Mouse (Mus musculus) limb, embryonic 14.5 days (tissue): ENCODE results near the gene Gm20388. TPM values are rescaled to one million over a fixed set of nuclear protein-coding genes. Genes with fewer than 3 reads are reported as not detected.

ENCODE experiments used
- ATAC-seq: fragments of 200-750 bp; cut with Nextera tagmentation; 2 replicates; pipeline ENCODE4 v1.8.0; 2017; ENCODE audit warnings: low read depth, moderate number of reproducible peaks, moderate TSS enrichment; ENCODE audit not compliant: low FRiP score
- DNase-seq: peaks from one replicate; pipeline ENCODE4 v3.0.0-alpha.2; 2015; ENCODE audit warnings: low spot score
- H3K27ac ChIP-seq: fragments of 300-500 bp; sonication (generic); replicated peaks from 2 replicates; pipeline ENCODE4 v1.5.1; 2014; ENCODE audit warnings: low read depth, mild to moderate bottlenecking, low read length, moderate library complexity, mixed read lengths
- H3K27me3 ChIP-seq: fragments of 300-500 bp; sonication (generic); 2 replicates; pipeline ENCODE4 v1.6.1; 2014; ENCODE audit warnings: low read length, mixed read lengths; ENCODE audit not compliant: control insufficient read depth, insufficient read depth
- H3K36me3 ChIP-seq: fragments of 300-500 bp; sonication (generic); 2 replicates; pipeline ENCODE4 v1.6.1; 2014; ENCODE audit warnings: mild to moderate bottlenecking, low read length, moderate library complexity, mixed read lengths; ENCODE audit not compliant: control insufficient read depth, insufficient read depth
- H3K4me1 ChIP-seq: fragments of 300-500 bp; sonication (generic); 2 replicates; pipeline ENCODE4 v1.6.1; 2014; ENCODE audit warnings: antibody characterized with exemption, low read length, mixed read lengths; ENCODE audit not compliant: control insufficient read depth, insufficient read depth
- H3K4me2 ChIP-seq: fragments of 300-500 bp; sonication (generic); replicated peaks from 2 replicates; pipeline ENCODE4 v1.6.1; 2014; ENCODE audit warnings: low read depth, mild to moderate bottlenecking, low read length, moderate library complexity; ENCODE audit not compliant: severe bottlenecking
- H3K4me3 ChIP-seq: fragments of 300-500 bp; sonication (generic); replicated peaks from 2 replicates; pipeline ENCODE4 v1.5.1; 2014; ENCODE audit warnings: low read length
- H3K9ac ChIP-seq: fragments of 300-500 bp; sonication (generic); 2 replicates; pipeline ENCODE4 v1.6.1; 2014; ENCODE audit warnings: mild to moderate bottlenecking, low read depth, low read length, moderate library complexity; ENCODE audit not compliant: severe bottlenecking
- H3K9me3 ChIP-seq: fragments of 300-500 bp; sonication (generic); 2 replicates; pipeline ENCODE4 v1.6.1; 2016; ENCODE audit warnings: low read length; ENCODE audit not compliant: control insufficient read depth
- POLR2A ChIP-seq: fragments of 200-500 bp; IDR thresholded peaks from 2 replicates; pipeline ENCODE4 v1.8.0; 2012; ENCODE audit warnings: inconsistent platforms, mild to moderate bottlenecking, moderate library complexity, borderline replicate concordance; ENCODE audit not compliant: insufficient read depth, insufficient read length; ENCODE audit errors: extremely low read depth
- WGBS: fragments of 180-500 bp; shearing (Covaris S2); extraction: QIAGEN DNeasy Blood & Tissue Kit; methylation state at CpG from one replicate; pipeline ENCODE4 v1.1.7; 2014; 5-methylcytosine and 5-hydroxymethylcytosine counted together
- polyA plus RNA-seq, 2 experiments: library from polyadenylated mRNA; depleted of rRNA in 1 of 2; stranded (reverse) in 1 of 2; unstranded in 1 of 2; fragments of >200 nt; fragmentation: Nextera tagmentation in 1 of 2; extraction: Ambion mirVana in 1 of 2; gene quantifications; 2 replicates each; pipeline versions ENCODE4 v1.2.1 to v1.2.3; 2012 to 2014

Gene Gm20388
- polyA plus RNA-seq, 2 experiments: 1.9 to 49.9 TPM

GRCm38 (mm10) chr8:123408586-123409544 lies 3498.2 kb downstream of the Gm20388 start:
- Histone ChIP-seq H3K36me3 (no peaks in the 10 kb centered on the region), H3K4me2 (no peak overlapping the region), H3K9ac (no peak overlapping the region), H3K27ac (no peak overlapping the region), H3K4me3 (no peak overlapping the region), H3K9me3 (no peaks in the 10 kb centered on the region), H3K27me3 (peaks cover 43% of the 10 kb centered on the region), H3K4me1 (no peaks in the 10 kb centered on the region)
- WGBS: 73% methylated on average over 9 of the region's 9 CpGs
- no peak for TF ChIP-seq POLR2A
- ATAC-seq (no peak), DNase-seq (no peak)

GRCm38 (mm10) chr8:123410049-123410587 lies 3499.5 kb downstream of the Gm20388 start:
- TF ChIP-seq POLR2A: no peak
- H3K36me3 ChIP-seq: no peaks in the 10 kb centered on the region
- ATAC-seq (no peak), DNase-seq (no peak)
- H3K27me3 ChIP-seq: peaks cover 43% of the 10 kb centered on the region
- H3K4me1 ChIP-seq: no peaks in the 10 kb centered on the region
- no peaks in the 10 kb centered on the region for H3K9me3 ChIP-seq
- H3K4me3 ChIP-seq: no peak overlapping the region
- no peak overlapping the region for H3K27ac ChIP-seq
- 72% methylated on average over 8 of the region's 8 CpGs for WGBS
- H3K4me2 ChIP-seq: no peak overlapping the region
- no peak overlapping the region for H3K9ac ChIP-seq

- DNase-seq: no peak
- no peak for TF ChIP-seq POLR2A
- no peak for ATAC-seq
- no peaks in the 10 kb centered on the region for H3K9me3 ChIP-seq
- peak overlapping the region; percentile 51 for H3K4me2 ChIP-seq
- peaks cover 43% of the 10 kb centered on the region for H3K27me3 ChIP-seq
- H3K36me3 ChIP-seq: no peaks in the 10 kb centered on the region
- H3K4me1 ChIP-seq: no peaks in the 10 kb centered on the region
- no peak overlapping the region for H3K9ac ChIP-seq
- H3K27ac ChIP-seq: no peak overlapping the region
- 10% methylated on average over 11 of the region's 11 CpGs for WGBS
- H3K4me3 ChIP-seq: peak overlapping the region; percentile 32
Observed at GRCm38 (mm10) chr8:123410788-123411187, 3500.1 kb downstream of the Gm20388 start.

- TF ChIP-seq POLR2A: no peak
Observed at GRCm38 (mm10) chr8:123411246-123411645, 3500.6 kb downstream of the Gm20388 start, which contains the start of gene Tubb3. Gene Tubb3, plus strand, starts transcription at chr8:123411424.

GRCm38 (mm10) chr8:123411781-123412327 lies 3501.2 kb downstream of the Gm20388 start:
- H3K4me3 ChIP-seq: peak overlapping the region; percentile 32
- H3K27ac ChIP-seq: no peak overlapping the region
- ATAC-seq (no peak), DNase-seq (no peak)
- H3K4me1 ChIP-seq: no peaks in the 10 kb centered on the region
- no peaks in the 10 kb centered on the region for H3K36me3 ChIP-seq
- peak overlapping the region; percentile 51 for H3K4me2 ChIP-seq
- no peaks in the 10 kb centered on the region for H3K9me3 ChIP-seq
- TF ChIP-seq POLR2A: no peak
- H3K27me3 ChIP-seq: peaks cover 43% of the 10 kb centered on the region
- no peak overlapping the region for H3K9ac ChIP-seq
- WGBS: 8% methylated on average over 15 of the region's 16 CpGs

More at GRCm38 (mm10) chr8:123411246-123411645, 3500.6 kb downstream of the Gm20388 start, which contains the start of gene Tubb3:
- H3K4me1 ChIP-seq: no peaks in the 10 kb centered on the region
- H3K9ac ChIP-seq: no peak within 1 kb of the TSS
- DNase-seq: peak; percentile 41
- peaks cover 43% of the 10 kb centered on the region for H3K27me3 ChIP-seq
- peak within 1 kb of the TSS; percentile 51 for H3K4me2 ChIP-seq
- peak within 1 kb of the TSS; percentile 32 for H3K4me3 ChIP-seq
- peak; percentile 67 for ATAC-seq
- WGBS: 0% methylated on average over 28 of the region's 29 CpGs
- H3K36me3 ChIP-seq: no peaks in the 10 kb centered on the region
- H3K27ac ChIP-seq: no peak within 1 kb of the TSS
- no peaks in the 10 kb centered on the region for H3K9me3 ChIP-seq
